Mouse (Mus musculus): Measurements from ENCODE around the gene Jaml.

DNA sequence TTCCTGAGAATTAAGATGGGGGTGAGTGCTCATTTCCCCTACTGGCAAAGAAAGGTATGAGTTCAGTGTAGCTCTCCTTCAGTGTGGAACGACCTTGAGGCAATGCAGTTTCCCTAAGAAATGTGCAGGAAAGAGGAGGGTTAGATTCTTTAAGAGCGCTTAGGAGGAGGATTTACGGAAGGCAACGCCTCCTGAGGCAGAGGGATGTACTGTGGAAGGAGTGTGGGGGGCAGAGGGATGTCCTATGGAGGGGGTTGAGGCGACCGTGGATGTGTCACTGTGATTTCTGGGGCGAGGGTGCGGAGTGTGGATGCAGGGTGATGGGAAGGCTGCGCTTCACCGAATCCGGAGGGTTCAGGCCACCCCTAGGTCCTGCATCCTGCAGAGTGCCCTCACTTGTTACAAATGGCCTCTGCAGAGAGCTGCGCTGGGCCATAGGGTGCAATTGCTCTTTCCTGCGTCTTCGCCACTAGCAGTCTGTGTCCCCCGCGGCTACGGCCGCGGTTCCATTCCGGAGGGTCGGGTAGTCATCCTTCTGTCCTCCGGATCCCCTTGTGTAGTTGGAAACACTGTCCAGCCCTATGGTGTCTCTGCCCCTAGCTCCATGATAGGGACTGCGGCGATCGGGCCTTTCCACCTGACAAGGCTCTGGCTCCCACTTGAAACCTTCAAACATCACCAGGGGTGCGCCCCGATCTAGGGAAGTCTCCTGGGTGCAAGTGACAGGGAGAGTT, 66.7 kb downstream of the Jaml start:
- TF ChIP-seq CTCF (IDR thresholded peaks at IDR 0.05; ENCODE audit: control insufficient read depth, insufficient read depth, insufficient read length) (no peak), MYOG (IDR thresholded peaks at IDR 0.05; ENCODE audit: control insufficient read depth, extremely low read depth, insufficient read length) (no peak), MAX (IDR thresholded peaks at IDR 0.05) (no peak), USF1 (IDR thresholded peaks at IDR 0.05; ENCODE audit: low read depth) (no peak)

All from C2C12 (cell line).